In genomic region chr16:77268926-77269325, GRCm38 (mm10) we compare ENCODE assay signal across 15 mouse cellular contexts.
"Had no signal": no experiment of that assay in that cellular context is flagged by ENCODE, and none has a peak within 500 bp of the region (broad histone marks: within the 10 kb centered on the region; RNA-seq: fewer than 3 reads in every experiment).

No protein-coding gene starts in this region.

- H3K9ac ChIP-seq: liver, embryonic 13.5 days; liver, postnatal 0 days; lung, embryonic 15.5 days; midbrain, embryonic 12.5 days had no signal

- H3K36me3 ChIP-seq: liver, embryonic 13.5 days; lung, embryonic 15.5 days; midbrain, embryonic 12.5 days had no signal

- H3K27ac ChIP-seq: liver, embryonic 13.5 days; lung, embryonic 15.5 days; macrophage; midbrain, embryonic 12.5 days had no signal

- H3K9me3 ChIP-seq: liver, embryonic 13.5 days; lung, embryonic 15.5 days; megakaryocyte, embryonic 14.5 days; midbrain, embryonic 12.5 days had no signal

- H3K4me3 ChIP-seq: liver, embryonic 13.5 days; lung, embryonic 15.5 days; megakaryocyte, embryonic 14.5 days; midbrain, embryonic 12.5 days had no signal

- DNase-seq: kidney, adult 8-10 months; kidney, postnatal 25 days; layer of hippocampus, adult 9-11 months; left cerebral cortex, postnatal 4 days; liver; liver, embryonic 13.5 days; liver, postnatal 0 days; lung, postnatal 14 days; spleen, adult 18-20 months; thymus, adult 18-20 months; thymus, postnatal 14 days had no signal

- H3K27me3 ChIP-seq: liver, embryonic 13.5 days; lung, embryonic 15.5 days; megakaryocyte, embryonic 14.5 days; midbrain, embryonic 12.5 days had no signal

- ATAC-seq: liver, postnatal 0 days had no signal

- H3K4me2 ChIP-seq: liver, embryonic 13.5 days; lung, embryonic 15.5 days; midbrain, embryonic 12.5 days had no signal

- H3K4me1 ChIP-seq: liver, embryonic 13.5 days; lung, embryonic 15.5 days; megakaryocyte, embryonic 14.5 days; midbrain, embryonic 12.5 days had no signal
